Mouse (Mus musculus) kidney, postnatal 25 days (tissue): ENCODE data around the gene Yif1b.

Experiments
- DNase-seq, 2 experiments: peaks; one replicate each; pipeline ENCODE4 v3.0.0; 2021; ENCODE audit warnings: mixed read lengths in 2 of 2

The Yif1b gene

DNA sequence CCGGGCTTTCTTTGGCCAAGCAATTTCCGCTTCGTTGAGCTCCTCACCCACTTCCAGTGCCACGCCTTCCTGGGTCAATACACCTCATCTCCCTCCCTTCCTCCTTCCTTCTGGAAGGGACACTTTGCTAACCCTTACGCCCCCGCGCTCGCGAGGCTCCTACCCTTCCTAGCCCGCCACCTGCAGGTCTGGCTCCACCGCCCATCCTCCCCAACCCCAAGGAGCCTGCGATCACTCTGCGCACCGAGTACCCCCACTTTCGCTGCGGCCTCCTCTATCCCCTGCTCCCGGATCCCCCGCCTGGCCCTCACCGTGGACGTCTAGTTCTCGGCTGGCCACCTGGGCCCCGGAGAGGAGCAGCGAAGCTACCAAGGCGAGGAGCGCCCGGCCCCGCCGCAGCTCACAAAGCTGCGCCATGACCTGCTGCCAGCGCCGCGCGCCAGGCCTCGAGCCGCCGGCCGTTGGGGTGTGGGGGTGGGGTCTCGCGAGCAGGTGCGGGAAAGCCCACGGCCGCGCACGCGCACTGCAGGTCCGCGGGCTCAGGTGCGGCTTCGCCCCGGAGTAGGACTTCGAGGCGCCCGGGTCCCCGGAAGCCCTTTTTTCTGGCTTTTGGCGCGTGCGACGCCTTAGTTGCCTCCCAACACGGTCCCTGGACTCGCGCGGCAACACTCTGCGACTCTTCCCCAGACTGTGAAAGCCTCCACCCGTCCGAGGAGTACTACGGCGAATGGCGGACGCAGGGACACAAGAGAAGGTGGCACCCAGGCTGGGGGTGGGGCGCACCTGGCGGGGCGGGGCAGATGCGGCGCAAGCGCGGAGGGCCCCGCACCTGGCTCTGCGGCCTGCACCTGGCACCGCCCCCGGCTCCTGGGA, 43.3 kb downstream of the Yif1b start, which contains the start of gene Spint2:
TSS of gene Spint2 (minus strand) at position 712 of the 873 bp plus-strand sequence.
- DNase-seq: peak; percentile 92 to 97

DNA sequence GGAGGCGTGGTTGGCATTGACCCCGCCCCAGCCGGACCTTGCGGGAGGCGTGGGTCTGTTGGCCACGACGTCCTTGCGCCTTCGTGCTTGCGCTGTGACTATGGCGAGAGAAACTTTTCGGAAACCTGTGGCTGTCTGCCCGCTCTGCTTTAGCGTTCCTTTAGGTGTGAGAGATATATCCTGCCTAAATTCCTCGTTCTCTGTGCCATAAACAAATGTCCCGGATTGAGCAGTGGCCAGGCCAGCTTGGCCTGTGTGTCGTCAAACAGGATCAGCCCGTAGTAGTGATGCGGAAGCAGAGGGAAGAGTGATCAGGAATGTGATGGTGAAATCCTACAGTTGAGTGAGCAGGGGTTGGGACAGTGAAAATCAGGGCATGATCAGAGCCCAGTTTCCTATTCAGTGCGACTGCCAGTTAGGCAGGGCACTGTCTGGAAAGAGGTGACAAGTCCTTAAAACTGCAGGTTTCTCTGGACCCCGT, 44.0 kb downstream of the Yif1b start:
- DNase-seq: no peak

DNA sequence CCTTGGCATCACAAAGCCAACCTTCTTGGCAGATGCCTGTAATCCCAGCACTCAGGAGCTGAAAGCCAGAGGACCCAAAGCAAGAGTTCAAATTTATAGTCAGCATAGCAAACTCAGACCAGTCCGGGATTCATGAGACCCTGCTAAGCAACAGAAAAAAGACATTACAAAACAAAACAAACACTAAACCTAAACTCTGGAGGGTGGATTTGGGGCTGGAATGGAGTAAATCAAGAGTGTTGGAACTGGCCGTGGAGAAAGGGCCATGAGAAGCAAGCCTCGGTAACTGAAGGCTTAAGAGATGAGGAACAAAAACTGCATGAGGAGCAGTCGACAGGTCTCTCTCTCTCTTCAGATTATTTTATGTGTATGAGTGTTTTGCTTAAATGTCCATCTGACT, 45.7 kb downstream of the Yif1b start:
- DNase-seq: no peak

DNA sequence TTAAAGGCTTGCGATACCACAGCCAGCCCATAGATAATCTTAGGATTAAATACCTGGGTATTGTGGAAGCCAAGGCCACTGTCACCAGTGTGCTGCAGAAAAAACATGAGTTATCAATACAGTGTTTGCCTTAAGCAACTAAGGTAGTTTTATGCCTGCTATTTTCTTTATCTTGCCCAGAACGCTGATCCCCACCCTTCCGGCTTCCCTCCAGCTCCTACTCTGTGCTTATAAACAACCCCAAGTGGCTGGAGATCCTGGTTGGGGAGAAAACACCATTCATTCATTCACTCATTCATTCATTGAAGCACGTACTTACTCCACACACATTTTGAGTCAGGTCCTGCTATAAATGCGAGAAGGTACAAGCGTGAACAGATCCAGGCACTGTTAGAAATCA, 46.4 kb downstream of the Yif1b start:
- DNase-seq: no peak

DNA sequence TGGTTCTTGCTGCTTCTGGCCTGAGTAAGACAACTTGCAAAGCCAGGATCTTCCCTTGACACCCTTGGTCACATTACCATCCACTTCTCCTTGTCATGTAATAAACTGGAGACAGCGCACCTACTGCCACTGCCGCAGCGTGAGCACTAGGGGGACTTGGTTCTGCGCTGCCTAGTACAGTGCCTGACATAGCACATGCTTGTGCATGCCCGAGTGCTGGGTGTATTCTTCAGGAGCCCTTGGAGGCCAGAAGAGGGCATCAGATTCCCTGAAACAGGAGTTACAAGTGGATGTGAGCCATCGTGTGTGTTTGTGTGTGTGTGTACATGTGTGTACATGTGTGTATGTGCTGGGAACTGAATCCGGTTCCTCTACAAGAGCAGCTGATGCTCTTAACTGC, 49.4 kb downstream of the Yif1b start:
- DNase-seq: no peak

DNA sequence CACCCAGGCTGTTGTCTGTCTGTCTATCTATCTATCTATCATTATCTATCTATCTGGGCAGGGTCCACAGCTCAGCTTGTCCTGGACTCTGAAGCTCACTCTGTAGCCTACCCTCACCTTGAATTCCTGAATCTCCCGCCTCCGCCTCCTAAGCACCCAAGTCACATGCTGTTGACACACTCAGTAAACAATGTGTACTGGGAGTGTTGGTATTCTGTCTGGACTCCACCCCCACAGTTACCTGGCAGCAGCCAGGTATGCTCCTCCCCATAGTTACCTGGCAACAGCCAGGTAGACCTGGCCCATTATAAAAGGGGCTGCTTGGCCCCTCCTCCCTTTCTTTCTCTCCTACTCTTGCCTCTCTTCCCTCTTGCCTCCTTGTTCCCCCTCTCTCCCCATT, 50.0 kb downstream of the Yif1b start:
- no peak for DNase-seq

DNA sequence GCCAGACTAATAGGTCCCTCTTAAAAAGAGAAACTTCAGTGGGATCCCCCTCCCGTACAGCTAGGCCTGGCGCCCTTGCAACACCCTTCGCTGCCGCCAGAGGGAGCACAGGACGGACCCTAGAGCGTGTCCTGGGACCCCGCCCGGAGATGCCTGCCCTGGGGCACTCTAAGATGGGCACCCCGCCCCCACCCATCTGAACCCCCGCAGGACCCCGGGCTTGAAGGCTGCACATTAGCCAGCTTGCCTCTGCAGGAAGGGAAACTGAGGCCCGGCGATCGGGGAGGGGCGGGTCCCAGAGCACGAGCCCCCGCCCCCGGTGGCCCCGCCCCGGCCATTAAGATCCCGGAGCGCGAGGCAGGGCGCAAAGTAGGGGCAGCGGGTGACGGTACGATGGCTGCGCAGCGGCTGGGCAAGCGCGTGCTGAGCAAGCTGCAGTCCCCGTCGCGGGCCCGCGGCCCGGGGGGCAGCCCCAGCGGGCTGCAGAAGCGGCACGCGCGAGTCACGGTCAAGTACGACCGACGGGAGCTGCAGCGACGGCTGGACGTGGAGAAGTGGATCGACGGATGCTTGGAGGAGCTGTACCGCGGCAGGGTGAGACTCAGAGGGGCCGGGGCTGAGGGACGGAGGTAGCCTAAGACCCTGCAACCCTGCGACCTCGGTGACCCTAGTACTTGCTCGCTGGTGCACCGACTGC, 51.0 kb downstream of the Yif1b start, which contains the start of gene Ppp1r14a:
TSS of gene Ppp1r14a (plus strand) at position 367 of the 697 bp plus-strand sequence.
- peak; percentile 71 to 84 for DNase-seq

DNA sequence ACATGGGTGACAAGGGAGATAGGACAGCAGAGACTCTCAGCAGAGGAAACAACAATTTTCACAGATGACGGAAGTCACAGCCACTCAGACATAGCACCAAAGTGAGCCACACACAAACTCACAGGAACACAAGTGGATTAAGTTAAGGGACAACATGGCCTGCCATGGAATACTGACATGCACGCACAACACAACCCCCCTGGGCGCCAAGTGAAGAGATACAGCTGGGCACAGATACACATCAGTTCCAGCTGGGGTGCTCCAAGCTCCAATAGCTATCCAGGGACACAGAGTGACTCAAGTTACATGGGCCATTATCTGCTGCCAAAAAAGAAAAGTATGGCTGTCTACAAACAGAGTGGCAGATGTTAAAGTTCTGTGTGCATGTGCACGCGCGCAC, 51.7 kb downstream of the Yif1b start:
- DNase-seq: no peak

DNA sequence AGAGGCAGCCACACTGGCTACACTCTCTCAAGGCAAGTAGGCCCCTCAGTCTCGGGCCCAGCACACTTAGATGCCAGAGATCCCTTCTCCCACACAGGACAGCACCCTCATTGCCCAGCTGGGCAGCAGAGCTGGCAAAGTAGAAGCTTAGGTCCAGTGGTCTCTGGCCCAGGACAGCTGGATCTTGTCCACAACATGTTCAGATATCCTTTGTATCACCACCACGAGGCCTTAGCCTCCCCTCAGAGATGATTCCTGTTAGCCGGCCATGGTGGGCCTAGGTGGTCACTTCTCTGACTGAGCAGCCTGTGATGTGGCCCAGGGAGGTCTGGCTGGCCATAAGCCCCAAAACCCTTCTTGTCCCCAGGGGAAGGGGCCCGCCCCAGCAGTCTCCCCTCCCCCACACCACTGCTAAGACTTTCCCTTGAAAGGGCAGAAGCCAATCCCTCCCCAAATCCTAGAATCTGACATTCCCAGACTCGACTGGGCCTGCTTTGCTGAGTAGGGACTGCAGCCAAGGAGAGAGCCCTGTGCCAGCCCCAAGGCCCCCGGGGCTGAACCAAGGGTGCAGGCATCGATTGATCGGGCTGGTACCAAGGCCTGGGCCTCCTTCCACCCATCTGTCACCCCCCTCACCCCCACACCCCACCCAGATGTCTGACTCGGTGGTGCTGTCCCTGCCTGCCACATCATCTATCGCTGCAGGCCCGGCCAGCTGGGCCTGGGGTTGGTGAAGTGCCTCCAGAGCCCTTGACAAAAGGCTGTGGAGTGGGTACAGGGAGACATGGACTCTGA, 52.8 kb downstream of the Yif1b start:
- no peak for DNase-seq

DNA sequence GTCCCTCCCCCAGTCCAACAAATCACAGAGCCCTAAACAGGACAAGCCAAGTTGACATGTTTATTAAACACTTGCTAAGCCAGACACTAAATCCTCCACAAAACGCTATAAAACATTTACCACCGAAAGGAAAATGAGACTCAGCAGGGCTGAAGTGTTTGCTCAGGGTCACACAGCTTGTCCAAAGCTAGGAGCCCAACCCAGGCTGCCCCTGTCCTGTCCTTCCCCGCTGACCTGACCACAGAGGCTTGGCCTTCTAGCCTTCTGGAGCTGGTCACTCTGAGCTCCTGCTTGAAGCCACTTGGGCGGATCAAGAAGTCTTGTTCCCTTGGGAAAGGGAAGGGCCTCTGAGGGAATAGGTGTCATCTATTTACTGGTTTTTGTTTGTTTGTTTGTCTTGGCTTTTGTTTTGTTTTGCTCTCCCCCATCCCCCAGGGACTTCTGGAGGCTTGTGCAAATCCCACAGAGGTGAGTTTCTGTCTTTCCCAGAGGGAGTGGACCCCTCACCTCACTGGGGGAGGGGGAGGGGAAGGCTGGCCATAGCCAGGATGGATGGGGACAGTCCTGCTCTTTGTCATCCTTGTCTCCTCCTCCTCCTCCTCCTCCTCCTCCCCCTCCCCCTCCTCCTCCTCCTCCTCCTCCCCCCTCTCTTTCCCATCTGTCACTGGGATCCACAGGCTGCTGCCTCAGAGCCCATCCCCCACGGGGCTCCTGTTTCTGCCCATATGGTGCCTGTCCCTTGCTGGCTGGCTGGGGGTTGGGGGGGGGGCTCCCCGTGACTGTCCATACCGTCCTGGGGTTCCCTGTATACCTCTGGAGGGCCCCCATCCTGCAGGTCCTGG, 53.7 kb downstream of the Yif1b start:
- peak; percentile 40 to 71 for DNase-seq

DNA sequence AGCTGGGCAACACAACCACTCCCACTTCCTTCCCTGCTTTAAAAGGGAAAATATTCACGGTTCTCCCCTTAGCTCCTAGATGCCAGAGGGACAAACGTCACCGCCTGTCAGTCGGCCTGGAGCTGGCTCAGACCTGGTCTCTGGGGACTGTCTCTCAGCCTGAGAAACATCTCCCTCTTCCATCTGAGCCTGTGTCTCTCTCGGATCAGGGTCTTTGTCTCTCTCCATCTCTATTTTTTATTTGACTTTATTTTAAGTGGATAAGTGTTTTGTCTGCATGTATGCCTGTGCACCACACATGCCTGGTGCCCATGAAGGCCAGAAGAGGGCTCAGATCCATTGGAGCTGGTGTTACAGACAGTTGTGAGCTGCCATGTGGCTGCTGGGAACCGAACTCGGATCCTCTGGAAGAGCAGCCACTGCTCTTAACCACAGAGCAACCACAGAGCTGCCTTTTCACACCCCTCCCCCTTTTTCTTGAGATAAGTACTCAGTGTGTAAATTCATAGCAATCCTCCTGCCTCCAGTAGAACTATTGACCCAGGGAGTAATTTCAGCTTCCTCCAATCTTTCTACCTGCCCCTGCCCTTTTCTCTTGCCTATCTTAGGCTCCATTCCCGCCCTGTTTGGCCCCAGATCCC, 54.4 kb downstream of the Yif1b start:
- no peak for DNase-seq

DNA sequence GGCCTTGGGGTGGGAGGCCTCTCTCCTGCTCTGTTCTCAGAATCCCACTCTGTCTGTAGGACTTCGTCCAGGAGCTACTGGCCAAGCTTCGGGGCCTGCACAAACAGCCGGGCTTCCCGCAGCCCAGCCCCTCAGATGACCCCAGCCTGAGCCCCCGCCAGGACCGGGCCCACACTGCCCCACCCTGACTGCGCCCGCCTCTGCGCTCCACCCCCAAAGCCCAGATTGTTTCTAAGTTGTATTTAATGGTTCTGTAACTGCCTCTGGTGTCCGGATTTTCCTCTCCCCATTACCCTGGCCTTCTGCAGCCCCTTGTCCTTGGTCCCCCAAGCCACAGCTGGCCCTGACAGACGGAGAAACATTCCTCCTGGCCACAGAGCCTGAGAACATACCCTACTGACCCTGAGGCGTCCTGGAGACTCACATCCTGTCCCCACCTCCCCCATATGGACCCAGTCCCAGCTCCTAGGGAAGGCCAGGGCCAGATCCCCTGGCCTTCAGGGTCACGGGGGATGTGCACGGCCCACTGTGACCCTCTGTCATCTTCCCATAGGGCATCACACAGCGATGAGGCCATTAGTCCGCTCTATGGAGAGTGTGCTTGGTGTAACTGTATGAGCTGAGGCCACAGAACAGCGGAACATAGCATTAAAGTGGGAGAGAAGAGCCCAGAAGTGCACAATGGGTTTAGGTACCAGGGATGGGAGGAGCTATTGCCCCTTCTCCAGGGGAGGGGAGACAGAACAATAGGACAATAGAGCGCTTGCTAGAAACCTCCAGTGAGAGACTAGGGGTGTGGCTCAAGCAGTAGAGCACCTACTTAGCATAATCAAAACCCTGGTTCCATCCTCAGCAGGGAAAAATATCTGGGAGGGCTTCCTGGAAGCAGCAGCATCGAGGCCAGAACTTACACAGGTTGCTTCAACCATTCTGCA, 55.3 kb downstream of the Yif1b start:
- peak; percentile 48 to 77 for DNase-seq

DNA sequence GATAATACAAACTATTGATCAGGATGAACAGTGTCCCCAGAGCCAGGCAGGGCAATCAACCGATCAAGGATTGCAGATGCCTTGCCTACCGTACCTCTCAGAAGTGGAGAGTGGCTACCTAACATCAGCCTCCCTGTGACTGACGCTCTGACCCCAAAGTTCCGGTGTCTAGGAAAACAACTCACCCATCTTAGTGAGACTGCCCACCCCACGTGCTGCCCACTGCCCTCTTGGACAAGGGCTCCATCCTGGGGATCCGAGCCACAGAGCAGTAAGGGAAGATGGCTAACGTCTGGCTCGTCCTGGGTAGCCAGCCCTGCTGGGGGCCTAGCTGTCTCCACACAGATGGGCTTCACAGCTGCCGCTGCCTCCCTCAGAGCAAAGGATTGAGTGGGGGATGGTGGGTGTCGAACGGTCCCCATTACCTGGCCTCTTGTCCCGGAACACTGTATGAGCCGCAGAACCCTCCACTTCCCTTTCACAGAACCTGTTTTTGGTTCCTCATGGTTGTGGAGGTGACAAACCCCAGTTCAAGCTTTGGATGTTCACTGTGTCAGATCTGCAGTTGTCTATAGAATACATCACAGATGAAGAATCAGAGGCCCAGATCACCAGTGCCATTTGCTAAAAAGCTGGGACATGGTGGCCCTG, 56.1 kb downstream of the Yif1b start:
- no peak for DNase-seq

DNA sequence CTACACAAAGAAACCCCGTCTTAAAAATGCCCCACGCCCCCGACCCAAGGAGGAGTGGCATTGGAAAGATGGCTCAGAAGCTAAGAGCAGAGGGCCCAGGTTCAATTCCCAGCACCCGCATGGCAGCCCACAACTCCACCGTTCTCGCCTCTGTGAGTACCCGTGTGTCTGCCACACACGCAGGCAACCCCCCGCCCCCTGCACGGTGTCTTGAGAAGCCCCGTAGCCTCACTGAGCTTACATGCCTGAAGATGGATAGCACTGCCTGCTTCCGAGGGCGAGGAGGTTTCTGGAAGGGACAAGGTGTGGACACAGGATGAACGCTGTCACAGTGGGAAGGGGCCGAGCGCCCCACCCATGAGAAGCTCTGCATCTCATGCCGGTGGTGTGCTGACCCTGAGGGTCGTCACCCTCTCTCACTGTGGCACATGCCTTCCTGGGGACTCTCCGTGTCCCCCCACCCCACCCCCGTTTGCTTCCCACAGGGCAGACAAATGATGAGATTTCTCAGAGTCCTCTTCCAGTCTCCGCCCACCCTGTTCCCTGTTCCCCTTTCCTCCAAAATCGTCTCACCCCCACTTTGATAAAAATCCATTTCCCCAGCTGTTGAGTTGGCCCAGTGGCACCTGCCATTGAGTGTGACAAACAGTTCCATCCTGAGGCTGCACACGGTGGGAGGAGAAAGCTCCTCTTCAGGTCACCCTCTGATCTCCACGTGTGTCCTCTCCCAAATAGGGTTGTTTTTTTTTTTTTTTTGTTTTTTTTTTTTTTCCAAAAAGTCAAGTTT, 57.9 kb downstream of the Yif1b start:
- DNase-seq: no peak

DNA sequence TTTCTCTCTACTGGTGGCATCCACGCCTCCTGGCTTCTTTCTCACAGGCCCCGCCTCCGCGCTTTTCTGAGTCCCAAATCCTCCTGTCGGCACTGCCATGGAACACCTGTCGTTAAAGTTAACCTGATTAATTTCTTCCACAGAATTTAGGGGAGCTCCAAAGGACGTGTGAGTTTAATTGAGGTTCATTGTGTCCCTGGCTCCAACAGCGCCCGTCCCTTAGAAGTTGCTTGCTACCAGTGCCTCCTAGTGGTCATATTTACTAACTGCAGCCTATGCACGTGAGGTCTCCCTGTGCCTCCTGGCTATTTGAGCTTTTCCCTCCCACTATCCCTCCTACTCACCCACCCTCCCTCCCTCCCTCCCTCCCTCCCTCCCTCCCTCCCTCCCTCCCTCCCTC, 58.9 kb downstream of the Yif1b start:
- peak; percentile 75 to 81 for DNase-seq
